Mouse (Mus musculus): ENCODE data around the gene Rps6ka5. TPM values are rescaled to one million over a fixed set of nuclear protein-coding genes. Genes with fewer than 3 reads are reported as not detected.

Rps6ka5 gene
- polyA plus RNA-seq, 1 experiment from 2014 or later = 2.6 TPM

GRCm38 (mm10) chr12:100681241-100681640 is 45.5 kb downstream of the Rps6ka5 start:
- H3K36me3 ChIP-seq = no peaks in the 10 kb centered on the region
- WGBS = 58% methylated on average over 1 of the region's 1 CpGs
- H3K27me3 ChIP-seq (ENCODE audit: insufficient read depth, poor library complexity, severe bottlenecking) = no peaks in the 10 kb centered on the region
- no peaks in the 10 kb centered on the region for H3K9me3 ChIP-seq
- DNase-seq (ENCODE audit: low spot score) = no peak
- H3K27ac ChIP-seq = no peak overlapping the region
- no peaks in the 10 kb centered on the region for H3K4me1 ChIP-seq (replicated peaks)
- H3K4me3 ChIP-seq = no peak overlapping the region

GRCm38 (mm10) chr12:100680676-100681075 is 46.1 kb downstream of the Rps6ka5 start:
- Histone ChIP-seq H3K4me1 (replicated peaks) (no peaks in the 10 kb centered on the region), H3K27me3 (ENCODE audit: insufficient read depth, poor library complexity, severe bottlenecking) (no peaks in the 10 kb centered on the region), H3K9me3 (no peaks in the 10 kb centered on the region), H3K27ac (no peak overlapping the region), H3K4me3 (no peak overlapping the region), H3K36me3 (no peaks in the 10 kb centered on the region)
- DNase-seq (ENCODE audit: low spot score) = no peak
- WGBS = 70% methylated on average over 5 of the region's 5 CpGs

DNA sequence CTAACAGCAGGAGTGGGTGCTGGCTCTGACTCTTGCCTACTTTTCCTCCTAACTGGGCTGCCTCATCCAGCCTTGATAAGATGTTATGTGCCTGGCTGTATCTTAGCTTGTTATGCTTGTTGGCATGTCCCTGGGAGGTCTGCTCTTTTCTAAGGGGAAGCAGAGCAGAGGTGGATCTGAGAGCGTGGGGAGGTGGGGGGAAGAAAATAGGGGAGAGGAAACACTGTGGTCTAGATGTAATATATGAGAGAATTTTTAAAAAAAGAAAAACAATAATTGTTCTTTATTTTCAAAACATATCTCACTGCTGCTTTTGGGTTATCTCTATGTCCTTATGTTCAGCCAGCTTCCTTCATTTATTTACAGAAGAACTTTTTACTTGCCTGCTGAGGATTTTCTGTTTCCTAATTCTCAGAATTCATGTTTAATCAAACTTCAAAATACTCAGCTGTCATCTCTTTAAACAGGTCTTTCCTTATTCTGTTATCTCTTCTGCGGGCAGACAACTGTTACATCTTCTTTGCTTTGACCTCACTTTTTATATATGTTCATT is 56.1 kb downstream of the Rps6ka5 start:
- H3K27ac ChIP-seq = no peak overlapping the region
- no peak overlapping the region for H3K4me3 ChIP-seq
- H3K36me3 ChIP-seq = no peaks in the 10 kb centered on the region
- H3K4me1 ChIP-seq (replicated peaks) = no peaks in the 10 kb centered on the region
- no peaks in the 10 kb centered on the region for H3K9me3 ChIP-seq
- WGBS = 96% methylated on average over 2 of the region's 2 CpGs
- DNase-seq (ENCODE audit: low spot score) = no peak
- no peaks in the 10 kb centered on the region for H3K27me3 ChIP-seq (ENCODE audit: insufficient read depth, poor library complexity, severe bottlenecking)

DNA sequence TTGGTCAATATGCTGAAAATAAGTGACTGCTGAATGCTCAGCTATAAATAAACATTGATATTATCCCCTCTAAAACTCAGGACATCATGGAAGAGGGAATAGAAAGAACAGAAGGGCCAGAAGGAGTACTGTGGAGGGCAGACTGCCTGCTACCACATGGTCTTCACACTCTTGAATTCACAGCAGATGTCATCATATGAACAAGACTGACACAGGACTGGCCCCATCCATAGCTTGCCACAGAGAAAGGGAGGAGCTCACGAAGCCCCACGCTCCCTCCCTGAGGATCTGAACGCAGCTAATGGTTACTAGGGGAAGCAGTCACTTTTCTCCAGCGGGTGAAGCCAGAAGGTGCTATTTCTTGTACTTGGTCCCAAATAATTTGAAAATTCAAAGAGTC is 61.5 kb downstream of the Rps6ka5 start:
- 87% methylated on average over 4 of the region's 4 CpGs for WGBS
- Histone ChIP-seq H3K27me3 (ENCODE audit: insufficient read depth, poor library complexity, severe bottlenecking) (no peaks in the 10 kb centered on the region), H3K4me1 (replicated peaks) (no peaks in the 10 kb centered on the region), H3K36me3 (no peaks in the 10 kb centered on the region), H3K4me3 (no peak overlapping the region), H3K9me3 (no peaks in the 10 kb centered on the region), H3K27ac (no peak overlapping the region)
- DNase-seq (ENCODE audit: low spot score) = no peak

GRCm38 (mm10) chr12:100660076-100660475 is 66.7 kb downstream of the Rps6ka5 start:
- no peak for DNase-seq (ENCODE audit: low spot score)
- Histone ChIP-seq H3K9me3 (no peaks in the 10 kb centered on the region), H3K27ac (no peak overlapping the region), H3K27me3 (ENCODE audit: insufficient read depth, poor library complexity, severe bottlenecking) (no peaks in the 10 kb centered on the region), H3K36me3 (no peaks in the 10 kb centered on the region), H3K4me1 (replicated peaks) (no peaks in the 10 kb centered on the region), H3K4me3 (no peak overlapping the region)
- WGBS = 88% methylated on average over 2 of the region's 2 CpGs

- H3K4me3 ChIP-seq = no peak overlapping the region
- 88% methylated on average over 4 of the region's 4 CpGs for WGBS
- H3K4me1 ChIP-seq (replicated peaks) = no peaks in the 10 kb centered on the region
- H3K9me3 ChIP-seq = no peaks in the 10 kb centered on the region
- no peaks in the 10 kb centered on the region for H3K27me3 ChIP-seq (ENCODE audit: insufficient read depth, poor library complexity, severe bottlenecking)
- DNase-seq (ENCODE audit: low spot score) = no peak
- no peak overlapping the region for H3K27ac ChIP-seq
- H3K36me3 ChIP-seq = no peaks in the 10 kb centered on the region
Observed at GRCm38 (mm10) chr12:100655972-100656371, 70.8 kb downstream of the Rps6ka5 start.

DNA sequence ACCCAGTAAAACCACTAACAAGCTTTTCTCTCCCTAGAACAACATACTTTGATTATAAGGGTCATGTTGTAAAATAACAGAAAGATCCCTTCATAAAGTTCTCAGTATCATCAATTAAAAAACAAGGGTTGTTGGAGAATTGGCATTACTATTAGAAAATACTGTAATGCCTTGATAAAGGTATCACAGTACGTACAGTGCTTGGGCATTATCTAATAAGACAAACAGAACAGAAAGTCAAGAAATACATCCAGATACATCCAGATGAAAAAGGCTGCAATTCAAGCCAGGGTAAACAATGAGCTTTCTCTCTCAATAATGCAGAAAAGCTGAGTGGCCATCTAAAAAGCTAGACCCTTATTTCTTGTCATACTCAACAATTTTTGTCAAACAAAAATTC is 84.8 kb downstream of the Rps6ka5 start:
- Histone ChIP-seq H3K27me3 (ENCODE audit: insufficient read depth, poor library complexity, severe bottlenecking) (no peaks in the 10 kb centered on the region), H3K9me3 (no peaks in the 10 kb centered on the region), H3K36me3 (no peaks in the 10 kb centered on the region), H3K4me1 (replicated peaks) (peaks cover 7% of the 10 kb centered on the region), H3K27ac (no peak overlapping the region), H3K4me3 (no peak overlapping the region)
- no peak for DNase-seq (ENCODE audit: low spot score)
- 96% methylated on average over 1 of the region's 1 CpGs for WGBS

- H3K4me1 ChIP-seq (replicated peaks) = peaks cover 10% of the 10 kb centered on the region
- 77% methylated on average over 3 of the region's 3 CpGs for WGBS
- H3K9me3 ChIP-seq = no peaks in the 10 kb centered on the region
- H3K27ac ChIP-seq = no peak overlapping the region
- H3K36me3 ChIP-seq = no peaks in the 10 kb centered on the region
- no peak overlapping the region for H3K4me3 ChIP-seq
- no peak for DNase-seq (ENCODE audit: low spot score)
- no peaks in the 10 kb centered on the region for H3K27me3 ChIP-seq (ENCODE audit: insufficient read depth, poor library complexity, severe bottlenecking)
Observed at GRCm38 (mm10) chr12:100640726-100641125, 86.1 kb downstream of the Rps6ka5 start.

DNA sequence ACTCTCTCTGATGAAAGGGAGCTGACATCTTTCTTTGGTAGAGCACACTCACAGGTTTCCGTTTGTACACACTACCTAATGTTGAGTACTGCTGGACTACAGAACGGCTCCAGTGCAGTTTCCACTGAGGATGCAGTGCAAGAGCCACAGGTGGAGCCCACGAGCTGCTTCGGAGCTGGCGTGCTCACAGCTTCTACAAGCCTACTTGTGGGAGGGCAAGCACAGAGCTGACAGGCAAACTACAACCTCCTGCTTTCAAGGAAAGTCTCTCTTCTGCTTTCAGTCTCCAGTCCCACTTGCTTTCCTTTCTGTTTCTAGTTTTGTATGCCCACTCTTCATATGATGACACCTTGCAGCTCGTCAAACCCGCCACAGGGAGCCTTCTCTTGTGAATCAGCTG is 87.1 kb downstream of the Rps6ka5 start:
- 39% methylated on average over 7 of the region's 7 CpGs for WGBS
- Histone ChIP-seq H3K4me3 (no peak overlapping the region), H3K27ac (no peak overlapping the region), H3K36me3 (no peaks in the 10 kb centered on the region), H3K27me3 (ENCODE audit: insufficient read depth, poor library complexity, severe bottlenecking) (no peaks in the 10 kb centered on the region), H3K4me1 (replicated peaks) (peaks cover 10% of the 10 kb centered on the region), H3K9me3 (no peaks in the 10 kb centered on the region)
- DNase-seq (ENCODE audit: low spot score) = peak; percentile 31

DNA sequence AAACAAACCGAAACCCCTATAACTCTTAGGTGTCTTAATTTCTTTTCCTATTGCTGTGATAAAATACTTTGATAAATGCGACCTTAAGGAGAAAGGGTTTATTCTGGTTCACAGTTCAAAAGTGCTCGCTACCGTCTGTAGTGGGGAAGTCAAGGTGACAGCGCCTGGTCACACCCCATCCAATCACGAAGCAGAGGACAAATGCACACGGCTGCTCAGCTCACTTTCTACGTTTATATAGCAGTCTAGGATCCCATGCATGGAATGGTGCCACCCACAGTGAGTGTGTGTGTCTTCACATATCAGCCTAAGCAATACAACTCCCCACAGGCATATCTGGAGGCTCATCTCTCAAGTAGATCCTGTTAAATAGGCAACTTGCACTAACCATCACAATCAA is 88.9 kb downstream of the Rps6ka5 start:
- Histone ChIP-seq H3K27ac (no peak overlapping the region), H3K4me1 (replicated peaks) (peaks cover 10% of the 10 kb centered on the region), H3K4me3 (no peak overlapping the region), H3K9me3 (no peaks in the 10 kb centered on the region), H3K36me3 (no peaks in the 10 kb centered on the region), H3K27me3 (ENCODE audit: insufficient read depth, poor library complexity, severe bottlenecking) (no peaks in the 10 kb centered on the region)
- 91% methylated on average over 8 of the region's 8 CpGs for WGBS
- DNase-seq (ENCODE audit: low spot score) = no peak

- Histone ChIP-seq H3K4me3 (no peak overlapping the region), H3K27me3 (ENCODE audit: insufficient read depth, poor library complexity, severe bottlenecking) (no peaks in the 10 kb centered on the region), H3K4me1 (replicated peaks) (peaks cover 10% of the 10 kb centered on the region), H3K9me3 (no peaks in the 10 kb centered on the region), H3K36me3 (no peaks in the 10 kb centered on the region), H3K27ac (no peak overlapping the region)
- 47% methylated on average over 3 of the region's 3 CpGs for WGBS
- no peak for DNase-seq (ENCODE audit: low spot score)
Observed at GRCm38 (mm10) chr12:100636733-100637132, 90.0 kb downstream of the Rps6ka5 start.

DNA sequence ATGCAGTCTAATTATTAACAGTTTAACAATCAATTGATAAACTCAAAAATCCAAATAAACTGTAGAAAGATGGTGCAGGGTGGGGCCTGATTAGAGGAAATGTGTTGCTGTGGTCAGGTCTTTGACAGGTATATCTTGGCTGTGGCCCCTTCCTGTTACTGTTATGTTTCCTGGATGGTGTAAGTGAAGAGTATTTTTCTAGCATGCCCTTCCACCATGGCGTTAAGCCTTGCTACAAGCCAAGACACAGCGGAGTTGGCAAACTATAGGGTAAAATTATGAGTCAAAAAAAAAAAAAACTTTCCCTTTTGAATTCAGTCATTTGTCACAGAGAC is 90.5 kb downstream of the Rps6ka5 start:
- H3K4me3 ChIP-seq = no peak overlapping the region
- no peak overlapping the region for H3K27ac ChIP-seq
- no peaks in the 10 kb centered on the region for H3K27me3 ChIP-seq (ENCODE audit: insufficient read depth, poor library complexity, severe bottlenecking)
- H3K36me3 ChIP-seq = no peaks in the 10 kb centered on the region
- H3K4me1 ChIP-seq (replicated peaks) = peaks cover 10% of the 10 kb centered on the region
- no peak for DNase-seq (ENCODE audit: low spot score)
- 91% methylated on average over 2 of the region's 2 CpGs for WGBS
- no peaks in the 10 kb centered on the region for H3K9me3 ChIP-seq

DNA sequence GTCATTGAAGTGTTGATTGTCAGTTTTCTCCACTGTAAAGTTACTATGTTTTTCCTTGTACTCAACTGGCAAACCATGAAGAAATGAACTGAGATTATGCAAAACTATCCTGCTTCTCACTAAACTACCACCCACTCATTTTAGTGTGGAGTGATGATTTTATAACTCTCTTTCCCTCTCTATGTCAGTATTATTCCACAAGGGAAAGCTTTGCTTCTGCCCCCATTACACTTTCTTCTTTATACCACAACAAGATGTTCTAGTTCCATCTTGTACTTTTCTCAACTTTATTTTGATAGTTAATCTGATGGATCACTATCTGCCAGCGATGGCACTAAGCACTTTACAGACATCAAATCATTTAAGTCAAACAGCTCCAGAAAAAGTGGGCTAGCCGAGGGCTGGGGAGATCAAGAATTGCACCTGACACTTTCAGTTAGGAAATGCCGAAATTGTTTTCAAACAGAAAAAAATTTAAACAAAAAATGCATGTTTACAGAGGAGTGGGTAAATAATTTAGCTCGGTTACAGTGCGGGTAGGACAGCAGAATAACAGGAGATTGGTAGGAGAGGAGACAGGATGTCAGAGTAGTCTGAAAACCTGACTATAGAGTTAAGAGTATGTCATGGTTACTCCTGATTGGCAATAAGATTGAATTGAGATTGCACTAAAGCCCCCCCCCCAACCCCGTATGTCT is 91.0 kb downstream of the Rps6ka5 start:
- peaks cover 10% of the 10 kb centered on the region for H3K4me1 ChIP-seq (replicated peaks)
- DNase-seq (ENCODE audit: low spot score) = no peak
- H3K27ac ChIP-seq = no peak overlapping the region
- no peaks in the 10 kb centered on the region for H3K9me3 ChIP-seq
- H3K4me3 ChIP-seq = no peak overlapping the region
- H3K27me3 ChIP-seq (ENCODE audit: insufficient read depth, poor library complexity, severe bottlenecking) = no peaks in the 10 kb centered on the region
- no peaks in the 10 kb centered on the region for H3K36me3 ChIP-seq
- 93% methylated on average over 6 of the region's 6 CpGs for WGBS

GRCm38 (mm10) chr12:100633231-100633630 is 93.6 kb downstream of the Rps6ka5 start:
- Histone ChIP-seq H3K9me3 (no peaks in the 10 kb centered on the region), H3K4me3 (no peak overlapping the region), H3K27me3 (ENCODE audit: insufficient read depth, poor library complexity, severe bottlenecking) (no peaks in the 10 kb centered on the region), H3K27ac (no peak overlapping the region), H3K4me1 (replicated peaks) (peaks cover 4% of the 10 kb centered on the region; the same call in 1 of the 2 replicates), H3K36me3 (no peaks in the 10 kb centered on the region)
- DNase-seq (ENCODE audit: low spot score) = no peak
- WGBS = 90% methylated on average over 3 of the region's 3 CpGs

Measured in hindbrain, embryonic 10.5 days (tissue).